Mouse (Mus musculus) forebrain, embryonic 15.5 days (tissue): ENCODE data around the gene Pfdn6. TPM values are rescaled to one million over a fixed set of nuclear protein-coding genes. Genes with fewer than 3 reads are reported as not detected.
"Not testable (repeated sequence)": the region's sequence is repeated elsewhere in the genome, so short reads cannot be mapped to it uniquely, and the experiment has no call there.

Experiments used
- ATAC-seq: fragments of 200-750 bp; cut with Nextera tagmentation; replicated peaks from 2 replicates; pipeline ENCODE4 v1.8.0; 2017; ENCODE audit warnings: mild to moderate bottlenecking, moderate TSS enrichment, moderate library complexity
- H3K27ac ChIP-seq: fragments of 300-500 bp; sonication (generic); replicated peaks from 2 replicates; pipeline ENCODE4 v1.5.1; 2015; ENCODE audit warnings: mild to moderate bottlenecking, inconsistent platforms
- H3K27me3 ChIP-seq: fragments of 300-500 bp; sonication (generic); 2 replicates; pipeline ENCODE4 v1.6.1; 2015; ENCODE audit warnings: inconsistent platforms
- H3K36me3 ChIP-seq: fragments of 300-500 bp; sonication (generic); 2 replicates; pipeline ENCODE4 v1.6.1; 2015; ENCODE audit warnings: mild to moderate bottlenecking, inconsistent platforms
- H3K4me1 ChIP-seq: fragments of 300-500 bp; sonication (generic); 2 replicates; pipeline ENCODE4 v1.6.1; 2015; ENCODE audit warnings: inconsistent platforms
- H3K4me2 ChIP-seq: fragments of 300-500 bp; sonication (generic); replicated peaks from 2 replicates; pipeline ENCODE4 v1.6.1; 2015; ENCODE audit warnings: mild to moderate bottlenecking, inconsistent platforms
- H3K4me3 ChIP-seq: fragments of 300-500 bp; sonication (generic); 2 replicates; pipeline ENCODE4 v1.5.1; 2015; ENCODE audit warnings: mild to moderate bottlenecking, inconsistent platforms
- H3K9ac ChIP-seq: fragments of 300-500 bp; sonication (generic); replicated peaks from 2 replicates; pipeline ENCODE4 v1.6.1; 2015; ENCODE audit warnings: mild to moderate bottlenecking, inconsistent platforms
- H3K9me3 ChIP-seq: fragments of 300-500 bp; sonication (generic); 2 replicates; pipeline ENCODE4 v1.6.1; 2016; ENCODE audit warnings: inconsistent platforms
- WGBS: fragments of 180-500 bp; shearing (Covaris S2); methylation state at CpG from one replicate; pipeline ENCODE4 v1.1.7; 2015; ENCODE audit warnings: mixed read lengths; 5-methylcytosine and 5-hydroxymethylcytosine counted together
- polyA plus RNA-seq: library from polyadenylated mRNA; unstranded; fragments of >200 nt; fragmentation: Nextera tagmentation; extraction: Ambion mirVana; gene quantifications from 2 replicates; pipeline ENCODE4 v1.2.1, GENCODE M21; 2015

Gene Pfdn6
- polyA plus RNA-seq, 1 experiment from 2014 or later: 198 TPM

- no peak overlapping the region for H3K9ac ChIP-seq
- 45% methylated on average over 6 of the region's 6 CpGs for WGBS
- H3K36me3 ChIP-seq: no peaks in the 10 kb centered on the region
- no peak for ATAC-seq
- H3K4me1 ChIP-seq: no peaks in the 10 kb centered on the region
- H3K4me3 ChIP-seq: no peak overlapping the region
- no peak overlapping the region for H3K4me2 ChIP-seq
- H3K27ac ChIP-seq: no peak overlapping the region
- no peaks in the 10 kb centered on the region for H3K27me3 ChIP-seq
- H3K9me3 ChIP-seq: no peaks in the 10 kb centered on the region
These were observed 42.9 kb downstream of the Pfdn6 start for GRCm38 (mm10) chr17:33897114-33897794.

GRCm38 (mm10) chr17:33893011-33893410 is 47.1 kb downstream of the Pfdn6 start:
- H3K9ac ChIP-seq, H3K27ac ChIP-seq, ATAC-seq, H3K36me3 ChIP-seq, H3K27me3 ChIP-seq, H3K4me2 ChIP-seq, H3K9me3 ChIP-seq, H3K4me3 ChIP-seq: not testable (repeated sequence)
- WGBS: 82% methylated on average over 4 of the region's 4 CpGs
- peaks cover 13% of the 10 kb centered on the region for H3K4me1 ChIP-seq

GRCm38 (mm10) chr17:33892429-33892828 is 47.7 kb downstream of the Pfdn6 start:
- Histone ChIP-seq H3K27me3 (no peaks in the 10 kb centered on the region), H3K27ac (no peak overlapping the region), H3K36me3 (no peaks in the 10 kb centered on the region), H3K4me3 (no peak overlapping the region), H3K4me1 (peaks cover 13% of the 10 kb centered on the region), H3K4me2 (no peak overlapping the region), H3K9me3 (no peaks in the 10 kb centered on the region), H3K9ac (no peak overlapping the region)
- ATAC-seq: no peak
- 27% methylated on average over 7 of the region's 7 CpGs for WGBS

DNA sequence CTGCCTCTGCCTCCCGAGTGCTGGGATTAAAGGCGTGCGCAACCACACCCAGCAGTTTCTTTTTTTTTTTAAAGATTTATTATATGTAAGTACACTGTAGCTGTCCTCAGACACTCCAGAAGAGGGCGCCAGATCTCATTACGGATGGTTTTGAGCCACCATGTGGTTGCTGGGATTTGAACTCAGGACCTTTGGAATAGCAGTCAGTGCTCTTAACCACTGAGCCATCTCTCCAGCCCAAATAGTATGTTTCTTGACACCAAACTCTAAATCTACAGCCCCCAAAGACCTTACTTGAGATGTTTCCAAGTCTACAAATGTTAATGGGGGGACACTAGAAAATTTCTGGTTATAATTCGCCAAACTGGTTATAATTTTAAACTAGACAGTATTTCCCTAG is 48.3 kb downstream of the Pfdn6 start:
- ATAC-seq, H3K27me3 ChIP-seq, H3K9ac ChIP-seq, H3K27ac ChIP-seq, H3K4me3 ChIP-seq, H3K36me3 ChIP-seq, H3K4me2 ChIP-seq, H3K9me3 ChIP-seq: not testable (repeated sequence)
- H3K4me1 ChIP-seq: peaks cover 13% of the 10 kb centered on the region
- 77% methylated on average over 6 of the region's 6 CpGs for WGBS

DNA sequence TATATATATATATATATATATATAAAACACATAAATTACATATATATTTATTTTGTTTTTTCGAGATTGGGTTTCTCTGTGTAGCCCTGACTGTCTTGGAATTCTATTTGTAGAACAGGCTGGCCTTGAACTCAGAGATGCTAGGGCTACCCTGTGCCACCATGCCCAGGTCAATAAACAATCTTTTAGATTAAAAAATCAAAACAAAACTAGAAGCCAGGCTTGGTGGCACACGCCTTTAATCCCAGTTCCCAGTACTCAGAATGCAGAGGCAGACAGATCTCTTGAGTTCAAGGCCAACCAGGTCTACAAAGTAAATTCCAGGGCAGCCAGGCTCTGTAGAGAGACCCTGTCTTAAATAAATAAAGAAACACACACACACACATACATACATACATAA is 48.8 kb downstream of the Pfdn6 start:
- no peak overlapping the region for H3K4me2 ChIP-seq
- no peaks in the 10 kb centered on the region for H3K36me3 ChIP-seq
- no peak overlapping the region for H3K4me3 ChIP-seq
- no peak overlapping the region for H3K27ac ChIP-seq
- no peaks in the 10 kb centered on the region for H3K9me3 ChIP-seq
- no peaks in the 10 kb centered on the region for H3K27me3 ChIP-seq
- 73% methylated on average over 2 of the region's 2 CpGs for WGBS
- H3K4me1 ChIP-seq: peaks cover 13% of the 10 kb centered on the region
- ATAC-seq: no peak
- H3K9ac ChIP-seq: no peak overlapping the region

GRCm38 (mm10) chr17:33890533-33891059 is 49.5 kb downstream of the Pfdn6 start, which contains the start of gene Kifc1:
Kifc1 (minus strand) TSS chr17:33890661.
- H3K4me3 ChIP-seq: peak within 1 kb of the TSS; percentile 65
- peak; percentile 100 for ATAC-seq
- no peaks in the 10 kb centered on the region for H3K36me3 ChIP-seq
- under 1% methylated on average over 49 of the region's 49 CpGs for WGBS
- H3K9me3 ChIP-seq: no peaks in the 10 kb centered on the region
- peaks cover 13% of the 10 kb centered on the region for H3K4me1 ChIP-seq
- no peak within 1 kb of the TSS for H3K27ac ChIP-seq
- H3K27me3 ChIP-seq: no peaks in the 10 kb centered on the region
- H3K9ac ChIP-seq: peak within 1 kb of the TSS; percentile 49
- peak within 1 kb of the TSS; percentile 67 for H3K4me2 ChIP-seq

- H3K27ac ChIP-seq: not testable (repeated sequence)
- ATAC-seq: peak; percentile 24; the same call in 1 of the 2 replicates
These were observed 50.1 kb downstream of the Pfdn6 start for GRCm38 (mm10) chr17:33889941-33890532.

More at GRCm38 (mm10) chr17:33889941-33890532, 50.1 kb downstream of the Pfdn6 start:
- H3K4me3 ChIP-seq: peak overlapping the region; percentile 65
- peak overlapping the region; percentile 49 for H3K9ac ChIP-seq
- not testable (repeated sequence) for H3K36me3 ChIP-seq, H3K9me3 ChIP-seq, H3K27me3 ChIP-seq
- peaks cover 13% of the 10 kb centered on the region for H3K4me1 ChIP-seq
- WGBS: 0% methylated on average over 36 of the region's 44 CpGs
- peak overlapping the region; percentile 67 for H3K4me2 ChIP-seq

Other genes starting within 250 kb of the Pfdn6 start
- 71.8 and 72.8 TPM in 2 replicates for gene March2, start 221.7 kb downstream of the Pfdn6 start, polyA plus RNA-seq
- gene Rab11b, start 179.8 kb downstream of the Pfdn6 start, polyA plus RNA-seq: 452 and 485 TPM in 2 replicates
- 12.8 and 14.0 TPM in 2 replicates for gene Angptl4, start 158.5 kb downstream of the Pfdn6 start, polyA plus RNA-seq
- gene Kank3, start 129.8 kb downstream of the Pfdn6 start, polyA plus RNA-seq: 41.4 and 42.5 TPM in 2 replicates
- 612 and 676 TPM in 2 replicates for gene Rps28, start 115.8 kb downstream of the Pfdn6 start, polyA plus RNA-seq
- gene Ndufa7, start 115.8 kb downstream of the Pfdn6 start, polyA plus RNA-seq: 417 and 444 TPM in 2 replicates
- 60.7 and 63.5 TPM in 2 replicates for gene Cd320, start 97.3 kb downstream of the Pfdn6 start, polyA plus RNA-seq
- not detected in 2 replicates for gene Gm7029, start 66.5 kb downstream of the Pfdn6 start, polyA plus RNA-seq
- gene Kifc1, start 49.7 kb downstream of the Pfdn6 start, polyA plus RNA-seq: 3.3 and 4.3 TPM in 2 replicates
- 0.32 and 0.80 TPM in 2 replicates for gene Platr17, start 35.2 kb downstream of the Pfdn6 start, polyA plus RNA-seq
- gene Daxx, start 30.9 kb downstream of the Pfdn6 start, polyA plus RNA-seq: 61.5 and 63.5 TPM in 2 replicates
- 18.2 and 18.4 TPM in 2 replicates for gene Tapbp, start 24.4 kb downstream of the Pfdn6 start, polyA plus RNA-seq
- 18.7 and 19.5 TPM in 2 replicates for gene Zbtb22, start 24.4 kb downstream of the Pfdn6 start, polyA plus RNA-seq
- 46.6 and 47.2 TPM in 2 replicates for gene Rgl2, start 10.8 kb downstream of the Pfdn6 start, polyA plus RNA-seq
- 31.0 and 33.4 TPM in 2 replicates for gene Wdr46, start 317 bp upstream of the Pfdn6 start, polyA plus RNA-seq
- 10.1 and 10.4 TPM in 2 replicates for gene B3galt4, start 11.1 kb upstream of the Pfdn6 start, polyA plus RNA-seq
- 75.8 and 79.7 TPM in 2 replicates for gene Vps52, start 15.5 kb upstream of the Pfdn6 start, polyA plus RNA-seq
- gene Rps18, start 15.7 kb upstream of the Pfdn6 start, polyA plus RNA-seq: 864 and 971 TPM in 2 replicates
- gene H2-K1, start 60.0 kb upstream of the Pfdn6 start, polyA plus RNA-seq: 8.1 and 13.0 TPM in 2 replicates
- gene Ring1, start 84.3 kb upstream of the Pfdn6 start, polyA plus RNA-seq: 21.9 and 22.9 TPM in 2 replicates
- 64.4 and 74.3 TPM in 2 replicates for gene H2-Ke6, start 87.7 kb upstream of the Pfdn6 start, polyA plus RNA-seq
- gene Slc39a7, start 91.3 kb upstream of the Pfdn6 start, polyA plus RNA-seq: 148 and 156 TPM in 2 replicates
- gene Rxrb, start 91.5 kb upstream of the Pfdn6 start, polyA plus RNA-seq: 58.2 and 64.5 TPM in 2 replicates
- gene Col11a2, start 99.1 kb upstream of the Pfdn6 start, polyA plus RNA-seq: 2.0 and 2.1 TPM in 2 replicates
- 0.15 TPM in 1 of 2 replicates, not detected in the other for gene H2-Oa, start 152.0 kb upstream of the Pfdn6 start, polyA plus RNA-seq
- 12.9 and 13.0 TPM in 2 replicates for gene H2-DMa, start 179.2 kb upstream of the Pfdn6 start, polyA plus RNA-seq
- gene Brd2, start 182.3 kb upstream of the Pfdn6 start, polyA plus RNA-seq: 132 and 133 TPM in 2 replicates
- gene H2-DMb2, start 203.0 kb upstream of the Pfdn6 start, polyA plus RNA-seq: 1.0 and 1.4 TPM in 2 replicates
- 0.88 and 0.91 TPM in 2 replicates for gene H2-DMb1, start 212.7 kb upstream of the Pfdn6 start, polyA plus RNA-seq
- 1.5 and 1.6 TPM in 2 replicates for gene Tap1, start 247.2 kb upstream of the Pfdn6 start, polyA plus RNA-seq
- 0.73 and 1.1 TPM in 2 replicates for gene Psmb9, start 247.4 kb upstream of the Pfdn6 start, polyA plus RNA-seq